Mouse (Mus musculus): ENCODE results near the gene Fam114a2.

Fam114a2 gene

DNA sequence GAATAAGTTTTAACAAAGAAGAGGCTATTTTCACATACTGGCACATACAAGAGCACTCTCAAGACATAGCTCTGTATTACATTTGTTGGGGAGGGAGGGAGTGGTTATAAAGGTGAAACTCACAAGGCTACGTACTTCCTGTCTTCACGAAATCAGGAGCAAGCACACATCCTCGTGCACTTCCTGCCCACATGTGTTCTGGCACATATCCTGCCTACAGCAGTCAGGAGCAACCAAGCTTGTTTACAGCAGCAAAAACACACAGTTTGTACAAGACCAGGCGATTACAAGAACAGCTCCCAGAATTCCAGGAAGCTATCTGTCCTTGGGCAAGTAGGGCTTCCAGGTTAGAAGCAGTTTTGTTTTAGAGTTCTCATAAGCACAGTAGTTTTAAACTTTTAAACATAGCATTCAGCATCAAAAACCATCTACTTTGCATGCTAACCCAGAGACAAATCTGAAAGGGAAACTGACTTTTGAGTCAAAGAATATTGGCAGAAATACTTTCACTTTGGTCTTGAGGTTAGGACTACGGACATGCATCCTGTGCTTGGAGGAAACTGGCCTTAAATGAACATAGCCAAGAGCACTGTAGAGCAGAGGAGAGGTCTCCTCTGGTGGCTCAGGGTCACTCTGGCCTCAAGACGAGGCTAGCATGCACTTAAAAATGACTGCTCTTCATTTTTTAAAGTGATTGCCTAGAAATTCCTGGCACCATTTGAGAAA is 73.0 kb downstream of the Fam114a2 start:
- DNase-seq (ENCODE audit: low read depth, low spot score): no peak

DNA sequence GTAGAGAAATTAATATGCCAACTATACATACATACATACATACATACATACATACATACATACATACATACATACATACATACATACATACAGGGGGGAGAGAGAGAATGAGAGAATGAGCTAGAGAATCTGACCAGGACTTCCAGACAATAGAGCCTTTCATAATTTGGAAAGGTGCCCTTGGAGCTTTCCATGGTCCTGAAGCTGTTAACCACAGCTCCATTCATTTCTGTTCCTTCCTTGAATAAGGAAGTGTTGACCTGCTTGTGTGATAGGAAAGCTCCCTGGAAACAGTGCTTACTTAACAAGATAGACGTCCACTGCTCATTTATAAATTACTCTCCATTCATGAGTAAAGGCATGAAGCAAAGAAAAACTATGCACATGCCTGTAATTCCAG is 84.3 kb downstream of the Fam114a2 start:
- DNase-seq (ENCODE audit: low read depth, low spot score): no peak

All from c-Kit-negative CD71-positive TER-119-positive erythroid progenitor cells, embryonic 14.5 days (primary cell).